Mouse (Mus musculus): ENCODE results near the gene Fgfr3. TPM values are rescaled to one million over a fixed set of nuclear protein-coding genes. Genes with fewer than 3 reads are reported as not detected.

Gene Fgfr3
- total RNA-seq (2021) = 1 to 10 TPM; 2.1 to 3.8 TPM
- long read RNA-seq, experiment 1, partial matches to known transcripts = 0 of 2 reads
- long read RNA-seq, experiment 1, other reads (novel, unspliced or antisense) = 1 of 2 reads
- long read RNA-seq, experiment 2, partial matches to known transcripts = 0 of 1 reads
- long read RNA-seq, experiment 2, other reads (novel, unspliced or antisense) = 0 of 1 reads

GRCm38 (mm10) chr5:33721541-33722265, at the start of gene Fgfr3:
Gene Fgfr3, plus strand, starts transcription at chr5:33721674.
- DNase-seq = peak; percentile 73

GRCm38 (mm10) chr5:33674439-33674838, 47.0 kb upstream of the Fgfr3 start:
- no peak for DNase-seq

GRCm38 (mm10) chr5:33675964-33676363, 45.5 kb upstream of the Fgfr3 start:
- DNase-seq = no peak

- DNase-seq = no peak
These were observed 43.2 kb upstream of the Fgfr3 start for GRCm38 (mm10) chr5:33678244-33678643.

- DNase-seq = no peak
These were observed 40.4 kb upstream of the Fgfr3 start for GRCm38 (mm10) chr5:33681044-33681443.

- DNase-seq = no peak
These were observed 39.7 kb upstream of the Fgfr3 start for GRCm38 (mm10) chr5:33681611-33682388.

- DNase-seq = no peak
These were observed 38.5 kb upstream of the Fgfr3 start for GRCm38 (mm10) chr5:33682963-33683362.

- no peak for DNase-seq
These were observed 37.4 kb upstream of the Fgfr3 start for GRCm38 (mm10) chr5:33683897-33684652.

- DNase-seq = no peak
These were observed 36.5 kb upstream of the Fgfr3 start for GRCm38 (mm10) chr5:33684932-33685331.

GRCm38 (mm10) chr5:33687142-33687541, 34.3 kb upstream of the Fgfr3 start:
- DNase-seq = no peak

GRCm38 (mm10) chr5:33688278-33689220, 32.9 kb upstream of the Fgfr3 start:
- DNase-seq = no peak

- DNase-seq = peak; percentile 34
These were observed 32.1 kb upstream of the Fgfr3 start for GRCm38 (mm10) chr5:33689221-33689844.

- peak; percentile 46 for DNase-seq
These were observed 31.4 kb upstream of the Fgfr3 start for GRCm38 (mm10) chr5:33689852-33690645.

- DNase-seq = no peak
These were observed 29.1 kb upstream of the Fgfr3 start for GRCm38 (mm10) chr5:33692393-33692792.

- DNase-seq = no peak
These were observed 27.0 kb upstream of the Fgfr3 start for GRCm38 (mm10) chr5:33694461-33694847.

GRCm38 (mm10) chr5:33694848-33695717, 26.4 kb upstream of the Fgfr3 start:
- no peak for DNase-seq

GRCm38 (mm10) chr5:33695718-33696121, 25.8 kb upstream of the Fgfr3 start:
- no peak for DNase-seq

GRCm38 (mm10) chr5:33696430-33696829, 25.0 kb upstream of the Fgfr3 start:
- no peak for DNase-seq

- no peak for DNase-seq
These were observed 23.9 kb upstream of the Fgfr3 start for GRCm38 (mm10) chr5:33697534-33697933.

Measured in gastrocnemius, postnatal 25 days (tissue).